ENCODE assay signal across 10 mouse cellular contexts in the genomic region with DNA sequence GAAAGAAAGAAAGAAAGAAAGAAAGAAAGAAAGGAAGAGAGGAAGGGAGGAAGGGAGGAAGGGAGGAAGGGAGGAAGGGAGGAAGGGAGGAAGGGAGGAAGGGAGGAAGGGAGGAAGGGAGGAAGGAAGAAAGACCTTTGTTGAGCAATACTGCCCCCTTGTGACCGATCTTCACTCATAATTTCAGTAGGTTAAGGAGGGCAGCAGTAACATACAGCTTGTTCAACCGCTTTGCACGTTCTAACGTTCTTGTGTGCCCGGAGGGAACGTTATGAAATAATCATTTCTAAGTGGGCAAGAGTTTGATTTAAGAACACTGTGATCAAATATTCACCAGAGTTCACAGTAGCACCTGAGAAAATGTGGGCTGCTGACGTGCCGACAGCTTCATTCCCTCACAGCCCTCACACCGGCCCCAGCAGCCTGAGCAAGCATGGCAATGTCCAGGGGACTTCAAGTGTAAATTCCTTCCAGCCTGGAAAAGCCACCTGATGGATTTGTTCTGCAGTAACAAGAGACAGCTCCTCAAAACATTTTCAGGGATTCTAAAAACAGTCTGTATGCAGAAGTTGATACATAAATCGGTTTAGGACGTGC. TPM values are rescaled to one million over a fixed set of nuclear protein-coding genes. Genes with fewer than 3 reads are reported as not detected.
DNase-seq lines count a peak whose midpoint lies in the region; ATAC-seq lines count a peak whose summit lies in the region.
"Had no signal": no experiment of that assay in that cellular context is flagged by ENCODE, and none has a peak within 500 bp of the region (broad histone marks: within the 10 kb centered on the region; RNA-seq: fewer than 3 reads in every experiment).

No protein-coding gene starts in this region.

- H3K9me3 ChIP-seq in hindbrain, embryonic 14.5 days (ENCODE audit: control insufficient read depth, low read length): no peaks in the 10 kb centered on the region
- no peaks in the 10 kb centered on the region for H3K9me3 ChIP-seq in hindbrain, embryonic 16.5 days (ENCODE audit: control insufficient read depth, low read length)
- H3K9me3 ChIP-seq: embryonic facial prominence, embryonic 13.5 days; midbrain, embryonic 12.5 days had no signal

- H3K36me3 ChIP-seq in hindbrain, embryonic 14.5 days (replicated peaks; ENCODE audit: control insufficient read depth, insufficient read depth): no peaks in the 10 kb centered on the region
- H3K36me3 ChIP-seq in hindbrain, embryonic 16.5 days (ENCODE audit: control insufficient read depth, insufficient read depth, low read length): no peaks in the 10 kb centered on the region
- H3K36me3 ChIP-seq: embryonic facial prominence, embryonic 13.5 days; midbrain, embryonic 12.5 days had no signal

- DNase-seq in hindbrain, embryonic 14.5 days (ENCODE audit: low spot score): peak; percentile 65
- DNase-seq in 3T3-L1 (ENCODE audit: low read depth, low spot score): peak; percentile 89
- peak; percentile 46 for DNase-seq in ES-CJ7 (ENCODE audit: low read depth, low spot score)
- peak; percentile 51 for DNase-seq in embryo, embryonic 11.5 days (ENCODE audit: low read depth, low spot score)
- peak; percentile 52 for DNase-seq in large intestine, adult 2 months (ENCODE audit: low read depth, low spot score)
- peak; percentile 21 for DNase-seq in skeletal muscle tissue, adult 2 months (ENCODE audit: low read depth, low spot score)
- DNase-seq in ovary, adult 18-20 months (ENCODE audit: low spot score): no peak

- no peaks in the 10 kb centered on the region for H3K27me3 ChIP-seq in hindbrain, embryonic 14.5 days (ENCODE audit: control insufficient read depth, insufficient read depth, low read length)
- H3K27me3 ChIP-seq in hindbrain, embryonic 16.5 days (replicated peaks; ENCODE audit: control insufficient read depth, insufficient read depth, low read length): no peaks in the 10 kb centered on the region
- H3K27me3 ChIP-seq: midbrain, embryonic 12.5 days had no signal

- H3K4me1 ChIP-seq in hindbrain, embryonic 14.5 days (replicated peaks; ENCODE audit: control insufficient read depth, insufficient read depth, low read length): no peaks in the 10 kb centered on the region
- H3K4me1 ChIP-seq in hindbrain, embryonic 16.5 days (ENCODE audit: control insufficient read depth, insufficient read depth, low read depth, low read length): no peaks in the 10 kb centered on the region
- H3K4me1 ChIP-seq: midbrain, embryonic 12.5 days had no signal

- WGBS in hindbrain, embryonic 14.5 days: 64% methylated on average over 11 of the region's 11 CpGs
- 58% methylated on average over 11 of the region's 11 CpGs for whole genome bisulfite sequencing in hindbrain, embryonic 16.5 days
- WGBS in large intestine, adult 2 months: 37% methylated on average over 11 of the region's 11 CpGs

- no peak for ATAC-seq in hindbrain, embryonic 14.5 days (ENCODE audit: low FRiP score)
- ATAC-seq in hindbrain, embryonic 16.5 days: no peak

- H3K27ac ChIP-seq in hindbrain, embryonic 14.5 days: no peak overlapping the region
- no peak overlapping the region for H3K27ac ChIP-seq in hindbrain, embryonic 16.5 days (ENCODE audit: low read depth, low read length)
- H3K27ac ChIP-seq: embryonic facial prominence, embryonic 13.5 days; midbrain, embryonic 12.5 days had no signal

- no peak overlapping the region for H3K4me2 ChIP-seq in hindbrain, embryonic 14.5 days (replicated peaks)
- no peak overlapping the region for H3K4me2 ChIP-seq in hindbrain, embryonic 16.5 days (ENCODE audit: low read length)
- H3K4me2 ChIP-seq: embryonic facial prominence, embryonic 13.5 days; midbrain, embryonic 12.5 days had no signal

- no peak overlapping the region for H3K9ac ChIP-seq in hindbrain, embryonic 14.5 days
- no peak overlapping the region for H3K9ac ChIP-seq in hindbrain, embryonic 16.5 days (ENCODE audit: low read depth, low read length)
- H3K9ac ChIP-seq: embryonic facial prominence, embryonic 13.5 days; midbrain, embryonic 12.5 days had no signal

- H3K4me3 ChIP-seq in hindbrain, embryonic 14.5 days (replicated peaks; ENCODE audit: low read length): no peak overlapping the region
- no peak overlapping the region for H3K4me3 ChIP-seq in hindbrain, embryonic 16.5 days (ENCODE audit: low read length)
- H3K4me3 ChIP-seq: embryonic facial prominence, embryonic 13.5 days; midbrain, embryonic 12.5 days had no signal

RNA-seq across cellular contexts. Expression of a gene that starts 26.2 kb away (rescaled TPM):
- polyA plus RNA-seq in hindbrain, embryonic 14.5 days (2014; fragmentation: Nextera tagmentation; extraction: Ambion mirVana): 62.1 and 67.7 TPM in 2 replicates
- 60.3 and 64.2 TPM in 2 replicates for polyA plus RNA-seq in hindbrain, embryonic 16.5 days (2015; fragmentation: Nextera tagmentation; extraction: Ambion mirVana)
- 22.1 and 23.2 TPM in 2 replicates for polyA plus RNA-seq in large intestine, adult 2 months (2012; rRNA removed)
